Mouse (Mus musculus) kidney, embryonic 16.5 days (tissue): ENCODE measurements around the gene Zdhhc24. TPM values are rescaled to one million over a fixed set of nuclear protein-coding genes. Genes with fewer than 3 reads are reported as not detected.

Source experiments
- ATAC-seq: fragments of 200-750 bp; cut with Nextera tagmentation; 2 replicates; pipeline ENCODE4 v1.8.0; 2017; ENCODE audit warnings: moderate TSS enrichment; ENCODE audit not compliant: low FRiP score, low TSS enrichment
- H3K27ac ChIP-seq: fragments of 300-500 bp; sonication (generic); 2 replicates; pipeline ENCODE4 v1.5.1; 2014; ENCODE audit warnings: low read length
- H3K27me3 ChIP-seq: fragments of 300-500 bp; sonication (generic); 2 replicates; pipeline ENCODE4 v1.6.1; 2014; ENCODE audit warnings: low read length, control low read depth, mixed read lengths; ENCODE audit not compliant: insufficient read depth
- H3K36me3 ChIP-seq: fragments of 300-500 bp; sonication (generic); 2 replicates; pipeline ENCODE4 v1.6.1; 2014; ENCODE audit warnings: low read length, control low read depth, mixed read lengths; ENCODE audit not compliant: insufficient read depth
- H3K4me1 ChIP-seq: fragments of 300-500 bp; sonication (generic); 2 replicates; pipeline ENCODE4 v1.6.1; 2014; ENCODE audit warnings: low read length, control low read depth, mixed read lengths; ENCODE audit not compliant: insufficient read depth
- H3K4me2 ChIP-seq: fragments of 300-500 bp; sonication (generic); replicated peaks from 2 replicates; pipeline ENCODE4 v1.6.1; 2014; ENCODE audit warnings: low read depth, low read length
- H3K4me3 ChIP-seq: fragments of 300-500 bp; sonication (generic); 2 replicates; pipeline ENCODE4 v1.5.1; 2014; ENCODE audit warnings: mild to moderate bottlenecking, low read length
- H3K9ac ChIP-seq: fragments of 300-500 bp; sonication (generic); replicated peaks from 2 replicates; pipeline ENCODE4 v1.6.1; 2014; ENCODE audit warnings: low read length
- H3K9me3 ChIP-seq: fragments of 300-500 bp; sonication (generic); 2 replicates; pipeline ENCODE4 v1.6.1; 2016; ENCODE audit warnings: low read length, control low read depth
- WGBS: fragments of 180-500 bp; shearing (Covaris S2); extraction: QIAGEN DNeasy Blood & Tissue Kit; methylation state at CpG from one replicate; pipeline ENCODE4 v1.1.7; 2014; 5-methylcytosine and 5-hydroxymethylcytosine counted together
- polyA plus RNA-seq: library from polyadenylated mRNA; unstranded; fragments of >200 nt; fragmentation: Nextera tagmentation; extraction: Ambion mirVana; gene quantifications from 2 replicates; pipeline ENCODE4 v1.2.1, GENCODE M21; 2015

Gene Zdhhc24
- polyA plus RNA-seq, 1 experiment from 2014 or later, result 15.3 TPM

GRCm38 (mm10) chr19:4899888-4900287, 21.4 kb downstream of the Zdhhc24 start:
- H3K9me3 ChIP-seq, result no peaks in the 10 kb centered on the region
- peaks cover 7% of the 10 kb centered on the region; the same call in 1 of the 2 replicates for H3K4me1 ChIP-seq
- ATAC-seq, result no peak
- H3K27me3 ChIP-seq, result no peaks in the 10 kb centered on the region
- H3K4me3 ChIP-seq, result no peak overlapping the region
- no peak overlapping the region for H3K4me2 ChIP-seq
- 65% methylated on average over 3 of the region's 3 CpGs for WGBS
- H3K9ac ChIP-seq, result no peak overlapping the region
- H3K27ac ChIP-seq, result no peak overlapping the region
- H3K36me3 ChIP-seq, result 0 out of 2 replicates have a peak, but pooled peaks cover 2% of the 10 kb centered on the region

GRCm38 (mm10) chr19:4905979-4906794, 27.7 kb downstream of the Zdhhc24 start, which contains the start of gene Bbs1:
Gene Bbs1 (minus strand): TSS chr19:4906628.
- peak; percentile 57 for ATAC-seq
- H3K9me3 ChIP-seq, result no peaks in the 10 kb centered on the region

DNA sequence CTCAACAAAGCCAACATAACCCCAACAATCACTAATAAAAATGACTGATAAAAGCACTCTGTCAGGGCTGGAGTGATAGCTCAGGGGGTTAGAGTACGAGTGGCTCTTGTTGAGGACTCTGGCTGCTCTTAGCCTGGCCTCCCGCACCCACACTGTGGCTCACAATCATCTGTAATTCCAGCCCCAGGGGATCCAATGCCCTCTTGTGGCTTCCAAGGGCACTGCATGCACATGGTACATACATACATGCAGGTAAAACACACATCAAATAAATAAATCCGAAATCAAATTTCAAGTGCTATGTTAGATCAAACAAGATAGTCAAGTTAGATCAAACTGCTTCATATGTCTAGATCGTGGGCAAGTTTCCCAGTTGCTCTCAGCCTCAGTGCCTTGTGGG, 29.6 kb downstream of the Zdhhc24 start:
- Histone ChIP-seq H3K27ac (no peak overlapping the region), H3K9me3 (no peaks in the 10 kb centered on the region), H3K4me2 (no peak overlapping the region), H3K4me3 (no peak overlapping the region), H3K27me3 (no peaks in the 10 kb centered on the region), H3K36me3 (peaks cover 39% of the 10 kb centered on the region), H3K4me1 (peaks cover 6% of the 10 kb centered on the region), H3K9ac (no peak overlapping the region)
- WGBS, result 89% methylated on average over 4 of the region's 4 CpGs
- no peak for ATAC-seq

More at GRCm38 (mm10) chr19:4905979-4906794, 27.7 kb downstream of the Zdhhc24 start, which contains the start of gene Bbs1:
- Histone ChIP-seq H3K27me3 (no peaks in the 10 kb centered on the region), H3K36me3 (peaks cover 33% of the 10 kb centered on the region), H3K4me1 (peaks cover 6% of the 10 kb centered on the region), H3K9ac (peak within 1 kb of the TSS; percentile 57), H3K4me3 (peak within 1 kb of the TSS; percentile 62), H3K27ac (no peak within 1 kb of the TSS), H3K4me2 (peak within 1 kb of the TSS; percentile 72)
- 9% methylated on average over 31 of the region's 31 CpGs for WGBS

DNA sequence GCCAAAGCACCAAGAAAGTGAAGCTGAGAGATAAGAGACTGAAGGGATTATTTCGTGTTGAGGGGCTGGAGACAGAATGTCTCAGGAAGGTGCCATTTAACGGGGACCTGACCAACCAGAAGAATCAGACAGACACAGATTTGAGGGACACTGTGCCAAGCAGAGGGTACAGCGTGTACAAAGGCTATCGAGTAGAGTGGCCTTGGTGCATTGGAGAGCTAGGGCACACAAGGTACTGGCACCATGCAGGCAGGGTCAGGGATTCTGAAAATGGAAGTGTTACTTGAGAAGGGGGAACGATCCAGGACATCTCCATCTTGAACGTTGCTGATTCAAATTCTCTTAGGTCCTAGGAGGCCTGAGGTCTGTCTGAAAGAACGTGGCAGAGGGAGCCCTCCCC, 30.9 kb downstream of the Zdhhc24 start:
- Histone ChIP-seq H3K27ac (no peak overlapping the region), H3K4me2 (no peak overlapping the region), H3K9me3 (no peaks in the 10 kb centered on the region), H3K9ac (no peak overlapping the region), H3K4me3 (no peak overlapping the region), H3K36me3 (peaks cover 51% of the 10 kb centered on the region), H3K4me1 (peaks cover 6% of the 10 kb centered on the region), H3K27me3 (no peaks in the 10 kb centered on the region)
- no peak for ATAC-seq
- WGBS, result 90% methylated on average over 7 of the region's 7 CpGs

GRCm38 (mm10) chr19:4915924-4916603, 37.6 kb downstream of the Zdhhc24 start:
- 90% methylated on average over 15 of the region's 15 CpGs for WGBS
- ATAC-seq, result no peak
- no peaks in the 10 kb centered on the region for H3K27me3 ChIP-seq
- H3K4me3 ChIP-seq, result no peak overlapping the region
- no peak overlapping the region for H3K27ac ChIP-seq
- peaks cover 72% of the 10 kb centered on the region for H3K36me3 ChIP-seq
- no peaks in the 10 kb centered on the region for H3K4me1 ChIP-seq
- no peaks in the 10 kb centered on the region for H3K9me3 ChIP-seq
- no peak overlapping the region for H3K4me2 ChIP-seq
- no peak overlapping the region for H3K9ac ChIP-seq

- H3K27me3 ChIP-seq, result no peaks in the 10 kb centered on the region
- peaks cover 77% of the 10 kb centered on the region for H3K36me3 ChIP-seq
- no peaks in the 10 kb centered on the region for H3K9me3 ChIP-seq
- no peak for ATAC-seq
- H3K4me1 ChIP-seq, result no peaks in the 10 kb centered on the region
- no peak overlapping the region for H3K9ac ChIP-seq
- H3K27ac ChIP-seq, result no peak overlapping the region
- 85% methylated on average over 10 of the region's 10 CpGs for WGBS
- H3K4me2 ChIP-seq, result no peak overlapping the region
- no peak overlapping the region for H3K4me3 ChIP-seq
These were observed 38.4 kb downstream of the Zdhhc24 start for GRCm38 (mm10) chr19:4916827-4917226.

GRCm38 (mm10) chr19:4919652-4920051, 41.2 kb downstream of the Zdhhc24 start:
- WGBS, result 69% methylated on average over 6 of the region's 6 CpGs
- Histone ChIP-seq H3K9me3 (no peaks in the 10 kb centered on the region), H3K4me1 (no peaks in the 10 kb centered on the region), H3K4me3 (no peak overlapping the region), H3K36me3 (peaks cover 79% of the 10 kb centered on the region), H3K27me3 (no peaks in the 10 kb centered on the region), H3K4me2 (no peak overlapping the region), H3K9ac (no peak overlapping the region), H3K27ac (no peak overlapping the region)
- ATAC-seq, result no peak

DNA sequence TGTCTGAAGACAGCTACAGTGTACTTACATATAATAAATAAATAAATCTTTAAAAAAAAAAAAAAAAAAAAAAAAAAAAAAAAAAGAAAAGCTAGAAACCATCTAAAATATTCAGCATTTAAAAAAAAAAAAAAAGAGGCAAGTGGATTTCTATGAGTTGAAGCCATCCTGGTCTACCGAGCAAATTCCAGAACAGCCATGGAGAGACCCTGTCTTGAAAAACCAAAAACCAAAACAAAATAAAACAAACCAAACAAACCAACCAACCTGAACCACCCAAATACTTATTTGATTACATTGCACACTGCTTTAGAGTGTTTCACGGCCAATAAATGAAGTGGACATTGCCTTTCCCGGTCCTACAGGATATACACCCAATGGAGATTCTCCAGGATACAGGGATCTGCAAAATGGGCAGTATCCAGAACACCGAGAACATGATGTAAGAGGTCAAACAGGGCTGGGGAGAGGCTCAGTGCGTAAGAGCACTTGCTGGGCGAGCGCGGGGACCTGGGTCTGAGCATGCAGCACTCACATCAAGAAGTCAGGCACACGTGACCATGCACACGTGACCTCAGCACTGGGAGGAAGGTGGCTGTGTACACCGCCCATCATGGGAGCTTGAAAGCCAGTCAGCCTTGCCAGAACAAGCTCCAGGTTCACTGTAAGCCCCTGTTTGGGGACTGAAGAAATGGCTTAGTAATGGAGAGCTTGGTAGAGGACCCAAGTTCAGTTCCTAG, 46.8 kb downstream of the Zdhhc24 start:
- H3K36me3 ChIP-seq, result peaks cover 38% of the 10 kb centered on the region
- no peak overlapping the region for H3K27ac ChIP-seq
- H3K27me3 ChIP-seq, result no peaks in the 10 kb centered on the region
- no peak for ATAC-seq
- peaks cover 15% of the 10 kb centered on the region for H3K4me1 ChIP-seq
- no peak overlapping the region for H3K4me3 ChIP-seq
- H3K9ac ChIP-seq, result no peak overlapping the region
- H3K9me3 ChIP-seq, result no peaks in the 10 kb centered on the region
- 96% methylated on average over 11 of the region's 11 CpGs for WGBS
- H3K4me2 ChIP-seq, result no peak overlapping the region

- WGBS, result 0% methylated on average over 32 of the region's 32 CpGs
- Histone ChIP-seq H3K27me3 (no peaks in the 10 kb centered on the region), H3K4me3 (peak within 1 kb of the TSS; percentile 72), H3K9me3 (no peaks in the 10 kb centered on the region), H3K4me2 (peak within 1 kb of the TSS; percentile 70), H3K27ac (peak within 1 kb of the TSS; percentile 74), H3K36me3 (peaks cover 14% of the 10 kb centered on the region), H3K9ac (peak within 1 kb of the TSS; percentile 78), H3K4me1 (peaks cover 15% of the 10 kb centered on the region)
- ATAC-seq, result peak; percentile 99
These were observed 49.5 kb downstream of the Zdhhc24 start, which contains the start of gene Dpp3 for GRCm38 (mm10) chr19:4927904-4928531. Gene Dpp3 (minus strand): TSS chr19:4928287.
